Mouse (Mus musculus) ZHBTc4 (cell line): ENCODE measurements around the gene Cct8l1.
A peak's percentile ranks its signal among the peaks of the same experiment; 100 is the strongest.

Experiments used
- DNase-seq: peaks from one replicate; pipeline ENCODE4 v3.0.0-alpha.2; 2011; ENCODE audit warnings: low read depth, low spot score

The Cct8l1 gene

DNA sequence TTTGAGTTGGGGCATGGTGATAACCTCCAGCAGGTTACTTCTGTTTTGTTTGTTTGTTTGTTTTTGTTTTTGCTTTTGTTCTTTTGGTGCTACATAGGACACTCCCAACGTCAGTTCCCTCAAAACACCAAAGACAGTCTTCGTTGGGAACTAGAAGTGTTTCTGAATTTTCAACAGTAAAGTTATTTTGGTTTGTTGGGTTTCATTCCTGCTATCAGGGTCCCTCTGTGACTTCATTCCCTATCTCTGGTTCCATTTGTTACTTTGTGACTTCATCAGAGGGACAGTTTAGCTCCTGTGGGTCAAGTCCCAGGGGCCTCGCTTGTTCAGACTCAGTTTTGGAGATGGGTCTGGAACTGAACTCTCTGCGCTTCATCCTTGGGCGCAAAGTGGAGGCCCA is at the start of gene Cct8l1:
Cct8l1 (plus strand) TSS at position 301 of the 400 bp plus-strand sequence.
- no peak for DNase-seq

DNA sequence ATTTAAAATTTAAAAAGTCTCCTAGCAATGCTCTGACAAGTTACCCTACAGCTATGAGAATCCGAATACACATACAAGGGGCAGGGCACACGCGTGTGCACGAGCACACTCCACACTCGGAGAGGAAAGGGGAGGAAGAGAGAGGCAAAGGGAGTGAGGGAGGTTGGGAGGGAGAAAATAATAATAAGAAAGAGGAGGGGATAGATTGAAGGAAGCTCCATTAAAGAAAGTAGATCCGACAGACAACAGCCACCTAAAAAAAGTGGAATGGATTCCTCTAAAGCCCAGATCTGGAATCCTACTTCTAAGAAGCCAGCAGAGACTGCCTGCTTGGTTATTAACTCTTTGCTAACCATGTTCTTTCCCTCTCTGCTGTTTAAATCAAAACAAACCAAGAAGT is 43.8 kb upstream of the Cct8l1 start:
- peak; percentile 35 for DNase-seq

DNA sequence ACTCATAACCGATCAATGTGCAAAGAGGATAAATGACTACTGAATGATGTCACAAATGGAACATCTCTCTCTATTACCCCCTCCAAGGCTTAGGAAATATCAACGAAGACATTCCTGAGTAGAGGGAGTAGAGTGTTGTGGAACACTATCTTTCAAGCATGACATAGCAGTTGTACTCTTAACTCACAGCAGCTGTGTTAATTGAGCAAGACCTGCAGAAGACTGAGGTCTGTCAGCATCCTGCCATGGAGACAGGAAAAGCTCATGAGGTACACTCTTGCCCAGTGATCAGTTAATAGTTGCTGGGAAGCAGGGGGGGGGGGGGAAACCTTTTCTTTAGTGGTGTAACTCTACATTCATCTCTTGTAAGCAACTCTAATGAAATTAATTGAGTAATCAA is 40.1 kb upstream of the Cct8l1 start:
- no peak for DNase-seq

DNA sequence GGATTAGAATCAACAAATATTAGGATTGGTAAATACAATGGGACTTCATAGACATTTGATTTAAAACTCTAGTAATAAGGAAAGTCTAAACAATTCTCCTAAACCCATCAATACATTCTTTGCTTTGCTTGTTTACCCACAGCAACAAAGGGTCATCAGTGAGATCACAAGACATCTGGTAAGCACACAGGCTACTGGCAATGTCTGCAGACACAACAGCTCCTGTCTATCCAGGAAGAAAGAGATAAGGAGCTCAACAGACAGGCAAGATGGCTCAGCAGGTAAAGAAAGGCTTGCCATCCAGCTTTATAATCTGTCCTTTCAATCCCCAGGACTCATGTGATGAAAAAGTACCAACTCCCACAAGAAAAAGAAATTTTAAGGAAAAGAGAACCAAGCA is 37.0 kb upstream of the Cct8l1 start:
- no peak for DNase-seq

DNA sequence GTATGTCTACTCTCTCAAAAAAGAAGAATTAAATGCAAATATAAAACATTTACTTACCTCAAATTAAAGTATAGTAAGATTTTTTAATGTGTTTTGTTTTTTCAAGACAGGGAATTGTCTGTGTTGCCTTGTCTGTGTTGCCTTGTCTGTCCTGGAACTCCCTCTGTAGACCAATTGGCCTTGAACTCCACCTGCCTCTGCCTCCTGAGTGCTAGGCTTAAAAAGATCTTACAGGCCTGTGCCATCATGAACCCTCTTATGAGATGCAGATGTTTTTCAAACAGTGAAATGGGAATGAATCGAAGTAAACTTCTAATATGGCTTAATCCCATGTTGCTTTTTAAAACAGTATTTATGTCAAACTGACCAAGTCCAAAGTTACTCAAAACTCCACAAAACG is 19.2 kb upstream of the Cct8l1 start:
- no peak for DNase-seq

DNA sequence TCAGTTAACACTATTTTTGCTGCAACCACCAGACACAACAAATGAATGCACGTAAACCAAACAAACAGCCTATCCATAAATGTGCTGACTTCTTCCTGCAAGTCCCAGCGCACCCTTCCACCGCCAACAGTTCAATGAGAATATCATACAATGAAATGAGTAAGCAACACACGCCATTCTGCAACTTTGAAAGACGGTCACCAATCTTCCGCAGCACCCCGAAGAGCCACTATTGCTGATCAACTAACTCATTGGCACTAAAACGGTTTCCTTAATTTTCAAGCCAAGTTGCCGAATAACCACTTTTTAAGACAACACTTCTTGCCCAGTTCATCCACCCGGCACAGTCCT is 18.5 kb upstream of the Cct8l1 start:
- no peak for DNase-seq

DNA sequence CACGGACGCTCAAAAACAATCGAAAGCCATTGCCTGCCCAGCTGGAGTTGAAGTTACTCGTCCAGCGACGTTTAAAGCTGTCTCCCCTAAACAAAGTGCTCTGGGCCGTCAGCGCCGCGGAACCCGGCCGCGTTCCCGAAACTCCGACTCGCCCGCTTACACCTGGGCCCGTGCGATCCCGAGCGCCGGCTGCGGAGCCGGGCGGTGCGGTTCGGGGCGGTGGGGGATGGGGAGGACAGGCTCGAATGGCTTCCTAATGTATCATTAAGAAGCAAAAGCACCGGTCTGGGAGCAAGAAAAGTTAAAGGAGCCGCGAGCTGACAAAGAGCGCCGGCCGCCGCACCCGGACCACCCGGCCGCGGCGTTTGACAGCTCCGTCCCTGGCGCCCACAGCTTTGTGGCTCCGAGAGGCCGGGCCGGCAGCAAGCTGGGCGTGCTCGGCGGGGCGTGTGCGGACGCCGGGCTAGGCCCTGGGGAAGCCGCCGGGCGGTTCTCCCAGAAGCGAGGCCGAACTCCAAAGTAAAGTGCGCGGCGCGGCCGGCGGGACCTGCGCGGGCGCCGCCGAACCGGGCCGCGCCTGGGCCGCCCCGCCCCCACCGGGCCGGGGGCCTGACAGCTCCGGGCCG is 18.0 kb upstream of the Cct8l1 start:
- peak; percentile 72 for DNase-seq

DNA sequence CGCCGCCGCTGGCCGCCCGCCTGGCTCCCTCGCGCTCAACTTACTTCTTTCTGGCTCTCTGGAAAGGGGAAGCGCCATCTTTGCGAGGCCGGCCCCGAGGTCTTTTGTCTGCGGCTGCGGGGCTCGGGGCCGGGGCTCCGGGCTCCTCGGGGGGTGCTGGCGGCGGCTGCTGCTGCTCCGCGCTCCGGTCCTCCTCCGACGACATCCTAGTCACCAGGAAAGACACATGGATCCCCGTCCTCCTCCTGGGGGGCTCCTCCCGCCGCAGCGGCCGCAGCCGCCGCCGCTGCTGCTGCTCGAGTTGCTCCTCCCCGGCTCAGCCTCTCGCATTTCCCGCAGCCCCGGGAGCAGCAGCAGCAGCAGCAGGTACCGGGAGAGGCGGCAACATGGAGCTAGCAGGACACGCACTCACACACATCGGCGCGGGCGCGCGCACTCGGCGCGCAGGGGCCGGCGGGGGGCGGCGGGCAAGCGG is 17.5 kb upstream of the Cct8l1 start, which contains the start of gene Kmt2c:
Kmt2c (minus strand) TSS at position 438 of the 475 bp plus-strand sequence.
- peak; percentile 82 for DNase-seq

DNA sequence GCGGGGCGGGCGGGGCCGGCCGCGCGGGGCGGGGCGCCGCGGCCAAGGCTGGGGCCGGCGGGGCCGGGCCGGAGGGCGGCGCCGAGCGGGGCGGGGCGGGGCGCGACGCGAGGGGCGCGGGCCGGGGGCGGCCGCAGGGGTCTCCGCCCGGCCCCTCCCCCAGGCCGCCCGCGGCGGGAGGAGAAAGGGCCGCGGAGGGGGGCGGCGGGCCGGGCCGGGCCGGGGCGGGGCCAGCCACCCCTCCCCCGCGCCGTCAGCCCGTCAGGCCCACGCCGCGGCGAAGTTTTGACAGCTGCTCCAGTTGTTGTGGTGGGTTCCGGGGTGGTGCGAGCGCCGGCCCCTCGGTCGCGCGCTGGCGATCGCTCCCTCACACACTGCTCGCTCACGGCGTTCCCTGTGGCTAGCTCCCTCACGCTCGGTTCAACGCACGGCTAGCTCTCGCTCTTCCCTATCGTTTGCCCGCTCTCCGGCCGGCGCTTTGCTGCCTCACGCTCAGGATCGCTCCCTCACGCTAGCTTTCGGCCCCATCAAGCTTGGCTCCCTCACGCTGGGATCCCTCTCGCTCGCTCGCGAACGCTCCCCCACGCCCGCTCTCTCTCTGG is 16.9 kb upstream of the Cct8l1 start:
- peak; percentile 91 for DNase-seq

DNA sequence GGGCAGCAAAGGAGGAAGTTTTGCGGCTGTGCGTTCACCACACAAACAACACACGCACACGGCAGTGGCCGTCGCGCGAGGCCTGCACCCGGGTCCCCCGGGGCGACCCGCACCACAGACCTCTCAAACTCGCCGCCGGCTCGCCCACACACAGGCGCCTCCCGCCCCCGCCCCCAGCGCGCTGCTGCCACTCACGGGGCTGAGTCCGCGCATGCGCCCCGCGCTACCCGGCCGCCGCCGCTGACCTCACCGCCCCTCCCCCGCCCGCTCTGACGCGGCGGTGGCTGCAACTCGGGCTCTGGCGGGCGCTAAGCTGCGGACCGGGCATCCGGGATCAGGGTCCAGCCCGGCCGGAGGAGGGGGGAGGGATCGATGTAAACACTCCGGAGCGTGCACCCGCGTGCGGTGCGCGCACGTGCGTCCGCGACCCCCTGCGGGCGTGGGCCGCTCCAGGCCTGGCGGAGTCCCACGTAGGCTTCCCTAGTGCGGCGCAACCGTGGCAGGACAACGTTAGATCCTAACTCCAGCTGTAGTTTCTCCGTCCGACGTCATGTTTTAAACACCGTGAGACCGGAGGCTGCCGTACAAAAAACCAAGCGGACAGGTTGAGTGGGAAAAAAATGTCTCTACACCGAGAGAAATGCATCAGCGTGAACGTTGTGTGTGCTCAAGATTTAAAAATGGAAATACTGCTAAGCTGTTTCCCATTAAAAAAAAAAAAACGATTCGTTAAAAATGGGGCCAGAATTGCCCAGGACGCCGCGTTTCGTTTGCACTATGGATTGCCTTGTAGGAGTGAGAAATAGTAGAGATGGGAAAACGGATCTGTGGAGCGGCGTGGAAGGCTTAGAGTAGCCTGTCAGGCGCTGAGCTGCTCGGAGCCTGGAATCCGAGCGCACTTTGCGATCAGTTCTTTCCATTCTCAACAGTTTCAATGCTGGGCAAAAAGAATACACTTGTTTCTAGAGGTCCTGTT is 16.2 kb upstream of the Cct8l1 start:
- peak; percentile 99 for DNase-seq

DNA sequence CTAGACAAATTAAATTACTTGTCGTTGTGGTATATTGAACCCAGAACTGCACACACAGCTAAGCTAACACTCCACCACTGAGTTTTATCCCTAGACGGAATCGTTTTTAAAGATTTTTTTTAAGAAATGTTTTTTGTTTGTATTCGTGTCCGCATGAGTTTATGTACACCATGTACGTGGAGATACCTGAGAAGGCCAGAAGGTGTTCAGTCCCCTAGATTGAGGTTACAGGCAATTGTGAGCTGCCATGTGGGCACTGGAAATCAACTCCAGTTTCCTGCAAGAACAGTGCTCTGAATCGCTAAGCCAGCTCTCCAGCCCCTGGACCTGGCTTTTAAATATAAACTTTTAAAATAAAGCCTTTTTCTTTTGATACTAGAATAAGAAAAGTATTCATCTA is 15.2 kb upstream of the Cct8l1 start:
- no peak for DNase-seq

DNA sequence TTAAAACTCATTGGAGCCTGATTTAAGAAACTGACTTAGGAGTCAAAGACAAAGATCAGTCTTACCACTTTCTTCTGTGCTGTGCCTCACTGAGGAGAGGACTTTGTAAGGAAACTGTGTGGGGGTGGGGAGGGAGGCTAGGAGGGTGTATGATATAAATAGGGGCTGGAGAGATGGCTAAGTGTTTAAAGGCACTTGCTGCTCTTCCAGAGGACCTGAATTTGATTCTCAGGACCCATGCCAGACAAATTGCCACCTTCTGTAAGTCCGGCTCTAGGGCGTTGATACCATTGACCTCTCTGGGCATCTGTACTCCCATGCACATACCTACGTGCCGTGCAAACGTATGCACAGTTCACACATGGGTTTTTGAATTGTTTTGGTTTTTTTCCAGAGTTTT is 9.8 kb upstream of the Cct8l1 start:
- no peak for DNase-seq

DNA sequence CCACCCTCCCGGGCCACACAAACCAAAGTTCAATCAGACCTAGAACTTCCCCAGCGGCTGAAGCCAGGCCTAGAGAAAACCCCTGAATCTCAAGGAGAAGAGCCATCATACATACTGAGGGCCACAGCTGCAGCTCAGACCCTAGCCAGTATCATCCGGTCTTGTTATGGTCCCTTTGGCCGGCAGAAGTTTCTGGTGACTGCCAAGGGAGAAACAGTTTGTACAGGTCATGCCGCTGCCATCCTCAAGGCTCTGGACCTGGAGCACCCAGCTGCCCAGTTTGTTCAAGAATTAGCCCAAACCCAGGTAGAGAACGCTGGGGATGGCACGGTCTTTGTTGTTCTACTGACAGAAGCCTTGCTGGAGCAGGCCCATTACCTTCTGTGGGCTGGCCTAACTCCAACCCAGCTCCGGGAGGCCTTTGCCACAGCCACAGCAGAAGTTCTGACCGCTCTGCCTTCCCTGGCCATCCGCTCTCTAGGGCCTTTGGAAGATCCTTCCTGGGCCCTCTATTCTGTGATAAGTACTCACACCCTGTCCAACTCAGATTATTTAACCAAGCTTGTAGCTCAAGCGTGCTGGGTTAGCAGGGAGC is 531 bp downstream of the Cct8l1 start:
- no peak for DNase-seq

DNA sequence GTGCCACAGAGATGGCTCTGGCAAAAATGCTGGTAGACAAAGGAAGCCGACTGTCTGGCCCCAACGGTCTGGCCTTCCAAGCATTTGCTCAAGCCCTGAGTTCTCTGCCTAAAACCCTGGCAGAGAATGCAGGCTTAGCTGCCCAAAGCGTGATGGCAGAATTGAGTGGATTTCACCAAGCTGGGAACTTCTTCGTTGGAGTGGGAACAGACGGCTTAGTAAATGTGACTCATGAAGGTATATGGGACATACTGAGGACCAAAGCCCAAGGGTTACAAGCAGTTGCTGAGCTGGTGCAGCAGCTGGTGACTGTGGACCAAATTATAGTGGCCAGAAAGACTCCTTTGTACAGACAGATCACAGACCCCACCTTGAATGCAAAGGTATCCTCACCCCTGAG is 1.7 kb downstream of the Cct8l1 start:
- no peak for DNase-seq

DNA sequence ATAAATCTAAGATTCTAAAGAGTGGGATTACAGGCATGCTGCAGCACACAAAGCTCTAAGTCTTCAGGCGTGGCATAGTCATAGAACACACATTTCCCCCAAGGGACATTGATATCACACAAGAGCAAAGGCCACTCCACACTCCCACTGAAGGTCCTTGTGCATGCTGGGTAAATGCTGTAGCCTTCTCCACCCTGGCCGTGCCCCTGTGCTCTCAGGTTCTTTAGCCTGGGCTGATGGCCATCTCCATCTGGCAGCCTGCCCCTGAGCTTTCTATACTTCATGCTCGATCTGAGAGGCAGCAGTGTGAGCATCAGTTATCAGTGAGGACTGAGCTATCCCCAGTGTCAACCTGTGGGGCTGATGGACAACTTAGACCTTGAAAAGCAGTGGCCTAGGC is 4.0 kb downstream of the Cct8l1 start:
- no peak for DNase-seq

DNA sequence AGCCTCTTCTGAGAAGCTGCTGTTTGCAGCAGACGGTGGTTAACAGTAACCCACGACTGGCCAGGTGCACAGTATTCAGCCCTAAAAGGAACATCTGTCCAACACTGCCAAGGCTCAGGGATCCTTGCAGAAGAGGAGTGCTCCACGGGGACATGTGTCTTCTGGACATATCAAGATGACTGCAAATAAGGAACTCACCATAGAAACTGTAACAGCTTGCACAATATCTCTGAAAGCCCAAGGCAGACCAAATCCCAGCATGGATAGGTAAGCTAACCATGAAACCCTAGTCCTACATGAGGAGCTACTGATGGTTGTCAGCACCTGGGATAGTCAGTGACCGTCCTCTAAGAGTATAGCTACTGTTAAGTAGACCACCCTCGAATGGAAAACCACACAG is 5.6 kb downstream of the Cct8l1 start:
- no peak for DNase-seq

DNA sequence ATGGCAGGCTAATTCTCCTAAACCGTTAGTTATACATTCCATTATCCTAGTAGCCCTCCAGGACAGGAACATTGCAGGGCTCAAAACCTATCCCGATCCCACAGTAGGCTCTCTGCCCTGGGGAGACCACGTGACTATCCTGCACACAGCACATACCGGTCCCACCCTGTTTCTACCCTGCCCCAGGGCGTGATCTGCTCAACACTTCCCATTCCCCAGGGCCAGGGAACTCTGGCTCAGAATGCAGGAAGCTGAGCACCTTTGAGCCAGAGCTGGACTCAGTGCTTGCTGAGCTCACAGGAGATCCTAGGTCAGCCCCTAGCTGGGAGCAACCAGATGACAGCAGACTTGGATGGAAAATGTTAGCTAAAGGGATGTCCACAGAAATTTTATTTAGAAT is 10.2 kb downstream of the Cct8l1 start:
- peak; percentile 98 for DNase-seq

DNA sequence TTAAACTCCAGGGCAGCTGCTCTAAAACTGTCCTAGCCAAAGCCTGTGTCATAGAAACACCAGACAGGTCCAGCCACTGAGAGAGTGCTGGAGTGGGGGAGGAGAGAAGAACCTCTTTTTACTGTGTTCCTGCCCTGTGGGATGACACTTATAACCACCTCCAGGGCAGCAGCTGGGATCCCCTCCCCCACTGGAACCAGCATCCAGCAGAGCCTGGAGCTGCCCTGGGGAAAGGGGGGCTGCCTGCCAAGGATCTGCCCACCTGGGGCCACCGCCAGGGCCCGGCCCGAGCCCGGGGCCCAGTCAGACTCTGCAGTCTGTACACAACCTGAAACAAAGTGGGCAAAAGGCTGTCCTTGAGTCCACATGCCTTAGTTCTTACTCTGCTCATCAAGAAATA is 11.1 kb downstream of the Cct8l1 start:
- no peak for DNase-seq

DNA sequence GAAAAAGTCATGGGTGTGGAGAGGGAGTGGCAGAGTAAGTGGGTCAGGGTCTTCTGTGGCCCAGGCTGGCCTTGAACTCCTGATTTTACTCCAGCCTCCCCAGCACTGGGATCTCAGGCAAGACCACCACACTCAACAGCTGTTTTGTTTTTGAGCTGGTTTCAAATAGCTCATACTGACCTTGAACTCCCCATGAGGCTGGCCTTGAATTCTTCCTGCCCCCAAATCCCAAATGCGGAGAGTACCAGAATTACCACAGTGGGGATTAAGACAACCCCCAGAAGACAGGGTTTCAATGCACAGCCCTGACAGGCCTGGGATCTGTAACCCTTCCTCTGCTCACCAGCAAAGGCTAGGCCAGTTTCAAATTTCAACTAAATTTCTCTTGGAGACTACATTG is 12.1 kb downstream of the Cct8l1 start:
- DNase-seq: peak; percentile 45

DNA sequence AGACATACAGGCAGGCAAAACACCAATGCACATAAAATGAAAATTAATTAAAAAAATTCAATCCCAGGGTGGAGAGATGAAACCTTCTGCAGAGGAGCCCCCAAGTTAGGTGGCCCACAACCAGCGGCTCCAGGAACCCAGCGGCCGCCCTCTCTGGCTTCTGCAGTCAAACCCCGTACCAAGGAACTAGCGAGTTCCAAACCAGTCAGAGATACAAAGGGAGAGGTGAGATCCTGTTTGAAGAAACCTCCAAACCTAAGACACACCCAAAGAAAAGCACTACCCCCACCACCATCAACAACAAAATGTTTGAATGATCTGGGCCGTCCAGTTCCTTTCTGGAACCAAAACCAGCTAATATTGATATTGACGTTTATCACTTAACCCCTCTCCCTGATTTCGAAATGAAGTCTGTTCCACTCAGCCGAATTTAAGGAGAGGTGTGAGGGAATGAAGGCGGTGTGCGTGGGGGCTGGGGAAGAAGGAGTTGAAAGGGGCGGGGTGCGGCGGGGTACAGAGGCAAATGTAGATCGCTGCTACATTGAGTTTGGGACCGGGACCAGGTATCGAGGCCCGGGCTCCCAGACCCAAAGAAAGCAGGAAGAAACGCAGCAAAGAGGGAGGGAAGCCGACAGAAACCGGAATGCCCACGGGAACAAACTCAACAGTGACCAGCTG is 13.1 kb downstream of the Cct8l1 start:
- no peak for DNase-seq
